Mouse (Mus musculus) thymus, postnatal 14 days (tissue): ENCODE data around the gene Gm11983.
"Not testable (repeated sequence)": the region's sequence is repeated elsewhere in the genome, so short reads cannot be mapped to it uniquely, and the experiment has no call there.

Source experiments
- DNase-seq: peaks from one replicate; pipeline ENCODE4 v3.0.0; 2021

Gm11983 gene

DNA sequence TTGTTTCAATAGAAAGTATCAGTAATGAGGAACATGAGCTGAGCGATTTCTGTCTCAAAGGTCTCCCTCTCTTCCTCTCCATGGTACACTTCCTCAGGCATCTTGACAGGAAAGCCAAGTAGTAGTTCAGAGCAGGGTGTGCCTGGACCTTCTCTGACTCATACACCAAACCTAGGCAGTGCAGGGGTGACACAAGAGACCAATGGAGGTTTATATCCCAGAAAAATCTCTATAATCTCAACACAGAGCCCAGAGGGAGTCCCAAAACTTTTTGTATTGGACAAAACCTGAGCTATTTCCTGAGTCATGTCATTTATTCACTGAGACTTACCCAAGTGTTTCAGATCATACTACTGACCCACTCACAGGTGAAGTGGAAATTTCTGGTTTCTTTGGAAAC, at the start of gene Gm11983:
Gene Gm11983, minus strand, starts transcription at position 101 of the 400 bp plus-strand sequence.
- DNase-seq: no peak

- DNase-seq: not testable (repeated sequence)
Observed at GRCm38 (mm10) chr11:6883045-6883444, 45.6 kb upstream of the Gm11983 start.

- DNase-seq: peak; percentile 48
Observed at GRCm38 (mm10) chr11:6881614-6882013, 44.2 kb upstream of the Gm11983 start.

DNA sequence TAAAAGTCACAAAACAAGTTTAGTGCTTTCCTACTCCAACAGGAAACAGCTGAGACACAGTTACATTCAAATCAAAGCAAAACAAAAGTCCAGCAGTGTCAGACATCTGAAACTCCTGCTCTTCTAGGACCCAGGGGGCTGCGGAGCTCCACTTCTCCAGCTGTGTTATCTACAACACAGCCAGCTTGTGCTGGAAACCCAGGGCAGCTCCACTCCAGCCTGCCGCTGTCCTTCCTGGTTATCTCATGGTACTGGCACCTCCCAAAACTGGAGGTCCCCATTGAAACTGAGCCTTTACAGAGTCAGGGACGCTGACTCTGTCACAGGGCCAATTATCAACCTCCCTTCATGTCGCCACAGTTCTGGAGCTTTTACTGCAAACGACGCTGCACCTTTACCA, 40.3 kb upstream of the Gm11983 start:
- DNase-seq: no peak

DNA sequence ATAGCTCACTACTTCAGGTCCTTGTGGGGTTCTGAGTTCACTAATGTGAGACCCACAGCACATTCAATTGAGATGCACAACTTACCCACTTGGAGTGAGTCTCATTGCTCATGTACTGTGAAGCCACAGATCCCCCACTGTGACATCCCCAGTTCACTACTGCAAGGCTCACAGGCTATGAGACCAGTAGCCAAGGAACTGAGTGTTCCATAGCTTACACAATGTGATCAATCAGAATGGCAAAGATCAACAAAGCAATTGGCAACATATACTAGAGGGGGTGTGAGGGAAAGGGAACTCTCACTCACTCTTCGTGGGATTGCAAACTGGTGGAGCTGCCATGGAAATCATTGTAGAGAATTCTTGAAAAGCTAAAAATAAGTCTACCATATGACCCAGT, 33.5 kb upstream of the Gm11983 start:
- DNase-seq: no peak

DNA sequence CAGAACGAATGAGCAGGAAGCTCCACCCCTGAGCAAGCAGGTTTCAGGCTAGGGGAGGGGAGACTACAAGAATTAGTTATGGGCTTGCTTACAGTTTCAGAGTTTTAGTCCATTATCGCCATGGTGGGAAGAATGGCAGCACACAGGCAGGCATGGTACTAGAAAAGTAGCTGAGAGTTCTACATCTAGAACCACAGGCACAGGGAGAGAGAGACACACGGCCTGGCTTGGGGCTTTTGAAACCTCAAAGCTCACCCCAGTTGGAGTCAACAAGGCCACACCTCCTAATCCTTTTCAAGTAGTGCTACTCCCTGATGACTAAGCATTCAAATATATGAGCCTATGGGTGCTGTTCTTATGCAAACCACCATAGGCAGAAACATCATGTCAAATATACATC, 28.1 kb upstream of the Gm11983 start:
- DNase-seq: no peak

GRCm38 (mm10) chr11:6862185-6862584, 24.7 kb upstream of the Gm11983 start:
- no peak for DNase-seq

DNA sequence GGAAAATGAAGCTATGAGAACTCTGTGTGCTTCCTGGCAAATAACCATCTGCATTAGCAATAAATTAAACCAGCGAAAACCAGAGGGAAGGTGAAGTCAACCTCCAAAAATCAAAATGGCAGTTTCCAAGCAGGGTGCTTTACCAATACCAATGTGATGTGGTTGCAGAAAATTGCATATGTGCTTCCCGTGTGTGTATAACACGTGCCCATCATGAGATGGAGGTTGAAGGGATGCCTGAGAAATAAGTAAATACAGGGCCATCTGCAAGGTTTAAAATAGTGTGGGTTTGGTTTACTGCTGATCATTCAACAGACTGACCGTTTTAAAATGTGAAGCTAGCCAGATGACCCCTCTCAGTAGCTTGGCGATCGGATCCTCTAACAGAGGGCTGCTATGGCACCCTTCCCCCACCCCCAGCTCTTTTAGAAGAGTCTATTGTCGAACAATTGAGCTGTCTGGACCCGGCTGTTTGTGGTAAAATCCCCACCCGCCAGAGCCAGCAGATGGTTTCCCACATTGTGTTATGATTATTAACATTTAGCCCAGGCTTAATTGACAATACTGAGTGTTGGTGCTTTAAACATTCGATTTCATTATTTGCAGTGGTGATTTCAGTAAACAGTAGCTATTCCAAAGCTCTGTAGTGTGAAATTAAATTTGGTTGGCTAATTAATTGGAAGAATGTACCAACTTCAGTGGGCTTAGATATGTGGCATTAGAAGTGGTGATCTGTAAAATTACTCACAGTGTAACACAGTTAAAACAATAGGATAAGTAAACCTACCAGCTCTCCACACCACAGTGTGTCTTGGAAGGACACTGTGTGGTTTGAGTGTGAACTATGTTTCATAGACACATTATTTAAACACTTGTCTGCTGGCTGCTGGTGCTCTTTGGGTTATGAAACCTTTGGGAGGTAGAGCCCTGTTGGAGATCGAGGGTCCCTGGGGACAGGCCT, 22.7 kb upstream of the Gm11983 start:
- DNase-seq: no peak

DNA sequence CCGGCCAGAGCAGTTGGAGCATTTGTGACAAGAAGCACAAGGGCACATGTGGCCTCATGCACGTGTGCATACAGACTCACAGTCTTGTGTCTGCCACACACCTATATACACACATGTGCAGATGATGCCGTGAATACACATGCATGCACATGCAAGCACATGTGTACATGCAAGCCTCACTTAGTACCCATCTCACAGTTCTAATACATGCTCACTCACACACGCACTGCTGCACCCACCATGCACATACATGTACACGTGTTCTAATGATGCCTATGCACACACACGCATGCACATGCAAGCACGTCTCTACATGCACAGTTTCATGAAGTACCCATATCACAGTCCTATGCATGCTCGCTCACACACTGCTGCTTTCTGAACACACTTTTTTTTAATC, 21.6 kb upstream of the Gm11983 start:
- no peak for DNase-seq

- DNase-seq: no peak
Observed at GRCm38 (mm10) chr11:6855942-6856341, 18.5 kb upstream of the Gm11983 start.

DNA sequence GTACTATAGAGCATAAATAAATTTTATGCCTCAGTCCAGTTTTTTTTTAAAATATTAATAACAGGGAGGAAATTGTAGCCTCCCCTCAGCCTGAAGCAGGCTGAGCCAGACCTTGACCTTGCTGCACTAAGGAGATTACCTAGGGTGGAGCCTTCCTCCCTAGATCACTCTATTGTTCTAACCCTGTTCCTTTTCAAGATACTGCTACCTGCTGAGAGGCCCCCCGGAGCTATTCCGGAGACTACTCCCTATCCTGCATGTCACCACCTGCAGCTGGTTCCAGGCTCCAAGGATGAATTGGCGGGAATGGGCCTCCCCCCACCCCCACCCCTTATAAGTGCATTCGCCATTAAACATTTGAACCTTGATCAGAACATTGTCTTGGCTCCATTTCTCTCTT, 15.9 kb upstream of the Gm11983 start:
- DNase-seq: not testable (repeated sequence)

GRCm38 (mm10) chr11:6843831-6844230, 6.4 kb upstream of the Gm11983 start:
- no peak for DNase-seq

DNA sequence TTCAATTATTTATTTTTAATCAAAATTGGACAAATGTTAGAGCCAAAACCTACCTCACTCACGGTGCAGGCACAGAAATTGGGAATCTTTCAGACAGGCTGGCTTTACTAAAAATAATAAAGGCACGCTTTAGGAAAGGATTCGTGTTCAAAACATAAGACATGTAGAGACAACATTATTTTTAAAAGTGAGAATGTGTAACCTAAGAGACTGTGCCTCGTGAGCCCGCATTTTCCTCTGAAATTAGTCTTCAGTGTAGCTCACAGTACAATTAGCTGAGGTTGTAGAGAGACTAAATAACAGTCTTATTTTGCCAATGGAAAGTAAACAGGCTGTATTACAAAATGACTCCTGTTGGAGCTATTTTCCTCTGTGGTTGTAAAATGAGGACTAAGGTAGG, 4.7 kb upstream of the Gm11983 start:
- no peak for DNase-seq

- DNase-seq: no peak
Observed at GRCm38 (mm10) chr11:6840775-6841174, 3.3 kb upstream of the Gm11983 start.

DNA sequence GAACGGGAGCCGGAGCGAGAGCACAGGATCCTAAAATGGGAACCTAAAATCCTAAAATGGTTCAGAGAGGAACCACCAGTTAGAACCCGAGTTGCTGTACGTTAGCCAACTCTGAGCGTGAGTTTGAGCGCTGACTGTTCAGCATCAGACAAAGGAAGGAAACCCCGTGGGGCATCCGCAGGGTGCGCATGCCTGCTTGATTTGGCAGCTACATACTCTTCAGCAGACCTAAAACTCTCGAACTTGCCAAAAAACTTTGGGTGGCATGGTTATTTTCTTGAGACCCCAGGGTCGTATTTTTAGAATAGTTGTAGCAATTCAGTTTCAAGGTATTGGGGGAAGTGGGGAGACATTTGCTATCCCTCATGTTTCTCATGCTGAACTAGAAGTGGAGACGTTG, 2.8 kb downstream of the Gm11983 start:
- no peak for DNase-seq

GRCm38 (mm10) chr11:6833731-6834130, 3.7 kb downstream of the Gm11983 start:
- no peak for DNase-seq

DNA sequence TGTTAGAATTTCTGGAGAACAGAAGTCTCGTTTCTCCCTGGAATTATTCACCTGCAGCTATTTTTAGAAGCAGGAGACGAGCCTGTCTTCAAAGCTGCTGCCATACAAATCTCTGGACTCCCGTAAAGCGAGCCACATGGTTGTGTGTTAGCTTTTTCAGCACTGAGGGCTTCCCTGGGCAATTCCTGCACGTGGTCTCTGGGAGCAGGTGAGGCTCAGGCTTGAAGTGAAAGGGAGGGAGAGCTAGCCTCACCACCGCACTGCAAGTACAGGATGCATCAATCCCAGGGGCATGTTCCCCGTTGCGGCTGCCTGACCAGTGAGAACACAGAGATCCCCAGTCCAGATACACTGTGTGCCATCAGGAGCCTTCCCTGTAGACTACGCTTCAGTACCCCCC, 5.5 kb downstream of the Gm11983 start:
- DNase-seq: no peak

DNA sequence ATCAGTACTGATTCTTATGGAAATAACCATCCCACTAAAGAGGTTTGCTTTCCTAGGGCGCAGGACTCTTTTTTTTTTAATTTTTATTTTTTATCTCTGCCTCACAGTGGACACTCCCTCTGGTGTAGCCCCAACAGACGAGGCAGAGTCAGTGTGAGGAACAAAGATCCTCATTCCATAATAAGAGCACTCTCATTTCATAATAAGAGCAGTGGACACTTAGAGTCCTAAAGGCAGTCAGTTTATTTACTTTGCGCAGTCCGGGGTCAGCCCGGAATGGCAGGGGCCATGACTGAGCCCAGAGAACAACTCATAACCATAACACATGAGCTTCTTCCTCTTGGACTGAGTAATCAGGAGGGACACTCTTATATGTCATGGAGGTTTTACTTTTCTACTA, 9.3 kb downstream of the Gm11983 start:
- no peak for DNase-seq

- DNase-seq: no peak
Observed at GRCm38 (mm10) chr11:6826157-6826556, 11.3 kb downstream of the Gm11983 start.

- no peak for DNase-seq
Observed at GRCm38 (mm10) chr11:6823176-6823575, 14.3 kb downstream of the Gm11983 start.

GRCm38 (mm10) chr11:6814486-6814885, 23.0 kb downstream of the Gm11983 start:
- no peak for DNase-seq

- DNase-seq: not testable (repeated sequence)
Observed at GRCm38 (mm10) chr11:6802879-6803278, 34.6 kb downstream of the Gm11983 start.

- peak; percentile 56 for DNase-seq
Observed at GRCm38 (mm10) chr11:6790690-6791089, 46.8 kb downstream of the Gm11983 start.
